Mouse (Mus musculus) midbrain, embryonic 13.5 days (tissue): Measurements from ENCODE around the gene Cox8a. TPM values are rescaled to one million over a fixed set of nuclear protein-coding genes. Genes with fewer than 3 reads are reported as not detected.

Source experiments
- ATAC-seq: fragments of 200-750 bp; cut with Nextera tagmentation; 2 replicates; pipeline ENCODE4 v1.8.0; 2017; ENCODE audit warnings: mild to moderate bottlenecking, moderate TSS enrichment, moderate library complexity
- H3K27ac ChIP-seq: fragments of 300-500 bp; sonication (generic); 2 replicates; pipeline ENCODE4 v1.5.1; 2015; ENCODE audit warnings: inconsistent platforms, mild to moderate bottlenecking, moderate library complexity
- H3K27me3 ChIP-seq: fragments of 300-500 bp; sonication (generic); 2 replicates; pipeline ENCODE4 v1.6.1; 2015; ENCODE audit warnings: mild to moderate bottlenecking, inconsistent platforms
- H3K36me3 ChIP-seq: fragments of 300-500 bp; sonication (generic); 2 replicates; pipeline ENCODE4 v1.6.1; 2015; ENCODE audit warnings: mild to moderate bottlenecking, inconsistent platforms
- H3K4me1 ChIP-seq: fragments of 300-500 bp; sonication (generic); replicated peaks from 2 replicates; pipeline ENCODE4 v1.6.1; 2015; ENCODE audit warnings: inconsistent platforms
- H3K4me2 ChIP-seq: fragments of 300-500 bp; sonication (generic); replicated peaks from 2 replicates; pipeline ENCODE4 v1.6.1; 2015; ENCODE audit warnings: moderate library complexity, mild to moderate bottlenecking, inconsistent platforms
- H3K4me3 ChIP-seq: fragments of 300-500 bp; sonication (generic); replicated peaks from 2 replicates; pipeline ENCODE4 v1.5.1; 2015; ENCODE audit warnings: mild to moderate bottlenecking, inconsistent platforms
- H3K9ac ChIP-seq: fragments of 300-500 bp; sonication (generic); replicated peaks from 2 replicates; pipeline ENCODE4 v1.6.1; 2015; ENCODE audit warnings: mild to moderate bottlenecking, inconsistent platforms
- H3K9me3 ChIP-seq: fragments of 300-500 bp; sonication (generic); 2 replicates; pipeline ENCODE4 v1.6.1; 2016; ENCODE audit warnings: mild to moderate bottlenecking, inconsistent platforms
- WGBS: fragments of 180-500 bp; shearing (Covaris S2); methylation state at CpG from one replicate; pipeline ENCODE4 v1.1.7; 2015; 5-methylcytosine and 5-hydroxymethylcytosine counted together
- polyA plus RNA-seq: library from polyadenylated mRNA; unstranded; fragments of >200 nt; fragmentation: Nextera tagmentation; extraction: Ambion mirVana; gene quantifications from 2 replicates; pipeline ENCODE4 v1.2.1, GENCODE M21; 2015

Cox8a gene
- 750 and 771 TPM in 2 replicates for polyA plus RNA-seq

- under 1% methylated on average over 50 of the region's 50 CpGs for WGBS
- peak; percentile 98 for ATAC-seq
- Histone ChIP-seq H3K36me3 (peaks cover 31% of the 10 kb centered on the region), H3K4me3 (peak within 1 kb of the TSS; percentile 82), H3K9ac (peak within 1 kb of the TSS; percentile 82), H3K4me2 (peak within 1 kb of the TSS; percentile 78), H3K27ac (peak within 1 kb of the TSS; percentile 86), H3K4me1 (peaks cover 36% of the 10 kb centered on the region), H3K9me3 (no peaks in the 10 kb centered on the region), H3K27me3 (no peaks in the 10 kb centered on the region)
These were observed at the start of gene Cox8a for GRCm38 (mm10) chr19:7217162-7217925. TSS of gene Cox8a (minus strand) at chr19:7217616.

GRCm38 (mm10) chr19:7266421-7266831 lies 49.0 kb upstream of the Cox8a start:
- ATAC-seq, result 0 out of 2 replicates have a peak, but pooled peaks have one; percentile 1
- H3K4me1 ChIP-seq, result peaks cover 64% of the 10 kb centered on the region
- 23% methylated on average over 4 of the region's 4 CpGs for WGBS
- H3K27me3 ChIP-seq, result no peaks in the 10 kb centered on the region
- no peaks in the 10 kb centered on the region for H3K9me3 ChIP-seq
- peak overlapping the region; percentile 86 for H3K4me2 ChIP-seq
- peak overlapping the region; percentile 68; the same call in 1 of the 2 replicates for H3K9ac ChIP-seq
- H3K36me3 ChIP-seq, result peaks cover 12% of the 10 kb centered on the region
- peak overlapping the region; percentile 99 for H3K27ac ChIP-seq
- no peak overlapping the region for H3K4me3 ChIP-seq

DNA sequence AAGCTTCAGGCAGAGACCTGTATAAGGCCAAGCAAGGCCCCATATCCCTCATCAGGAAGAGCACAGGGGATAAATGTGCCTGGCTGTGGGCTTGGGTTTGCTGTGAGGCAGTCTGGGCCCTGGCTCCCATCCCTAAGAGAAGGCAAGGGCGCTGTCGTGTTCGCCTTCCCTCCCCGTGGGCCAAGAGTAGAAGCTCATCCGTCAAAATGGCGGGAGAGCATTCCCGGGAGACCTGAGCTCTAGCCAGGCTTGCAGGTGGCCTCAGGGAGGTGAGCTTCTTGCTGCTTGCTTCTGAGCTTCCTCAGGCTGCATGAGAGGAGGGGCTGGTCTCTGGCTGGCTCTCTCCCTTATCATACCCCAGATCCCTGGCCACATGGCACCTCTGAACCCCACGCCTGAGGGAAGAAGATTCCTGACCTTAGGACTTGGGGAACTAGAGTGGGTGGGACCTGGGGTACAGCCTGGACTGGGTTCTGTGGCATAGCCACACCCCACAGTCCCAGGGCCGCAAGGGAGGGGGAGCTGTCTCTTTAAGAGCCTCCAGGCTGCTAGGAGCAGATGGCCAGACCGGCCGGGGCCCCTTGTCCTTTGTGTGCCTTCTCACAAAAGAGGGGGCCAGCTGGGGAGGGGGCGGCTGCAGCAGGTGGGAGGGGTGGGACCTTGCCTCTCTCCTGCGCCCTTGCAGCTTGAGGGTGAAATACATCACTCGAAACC lies 48.2 kb upstream of the Cox8a start:
- Histone ChIP-seq H3K4me3 (no peak overlapping the region), H3K27me3 (no peaks in the 10 kb centered on the region), H3K36me3 (peaks cover 4% of the 10 kb centered on the region), H3K4me2 (peak overlapping the region; percentile 86), H3K4me1 (peaks cover 57% of the 10 kb centered on the region), H3K9me3 (no peaks in the 10 kb centered on the region), H3K27ac (peak overlapping the region; percentile 99), H3K9ac (peak overlapping the region; percentile 68)
- peak; percentile 35 for ATAC-seq
- 6% methylated on average over 14 of the region's 14 CpGs for WGBS

DNA sequence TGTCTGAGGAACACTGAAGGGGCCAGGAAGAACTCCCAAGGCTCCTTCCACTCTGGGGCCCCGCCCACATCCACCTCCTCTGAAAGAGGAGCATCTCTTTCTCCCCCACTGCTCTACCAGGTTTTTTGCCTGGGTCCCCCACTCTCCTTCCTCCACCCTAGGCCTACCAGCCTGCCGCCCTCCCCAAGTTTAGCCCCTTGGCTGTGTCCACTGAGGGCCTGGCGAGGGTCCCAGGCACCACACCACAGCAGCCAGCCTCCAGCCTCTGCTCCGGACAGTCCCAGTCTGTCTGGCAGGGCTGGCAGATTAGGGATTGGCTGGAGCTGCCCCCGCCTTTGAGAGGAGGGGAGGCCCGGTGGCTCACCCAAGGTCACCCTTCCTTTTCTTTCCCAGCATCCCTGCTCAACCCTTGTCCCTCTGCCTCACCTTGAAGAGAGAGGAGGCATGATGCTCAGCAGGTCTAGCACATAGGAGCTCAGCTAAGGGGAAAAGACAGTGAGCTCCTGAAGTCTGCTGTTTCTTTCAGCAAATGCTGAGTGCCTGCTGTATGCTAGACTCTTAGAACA lies 47.4 kb upstream of the Cox8a start:
- H3K36me3 ChIP-seq, result no peaks in the 10 kb centered on the region
- no peak for ATAC-seq
- peak overlapping the region; percentile 68; the same call in 1 of the 2 replicates for H3K9ac ChIP-seq
- no peaks in the 10 kb centered on the region for H3K9me3 ChIP-seq
- H3K27me3 ChIP-seq, result no peaks in the 10 kb centered on the region
- H3K4me2 ChIP-seq, result peak overlapping the region; percentile 86
- WGBS, result 13% methylated on average over 6 of the region's 6 CpGs
- H3K4me1 ChIP-seq, result peaks cover 49% of the 10 kb centered on the region
- H3K4me3 ChIP-seq, result no peak overlapping the region
- peak overlapping the region; percentile 99 for H3K27ac ChIP-seq

DNA sequence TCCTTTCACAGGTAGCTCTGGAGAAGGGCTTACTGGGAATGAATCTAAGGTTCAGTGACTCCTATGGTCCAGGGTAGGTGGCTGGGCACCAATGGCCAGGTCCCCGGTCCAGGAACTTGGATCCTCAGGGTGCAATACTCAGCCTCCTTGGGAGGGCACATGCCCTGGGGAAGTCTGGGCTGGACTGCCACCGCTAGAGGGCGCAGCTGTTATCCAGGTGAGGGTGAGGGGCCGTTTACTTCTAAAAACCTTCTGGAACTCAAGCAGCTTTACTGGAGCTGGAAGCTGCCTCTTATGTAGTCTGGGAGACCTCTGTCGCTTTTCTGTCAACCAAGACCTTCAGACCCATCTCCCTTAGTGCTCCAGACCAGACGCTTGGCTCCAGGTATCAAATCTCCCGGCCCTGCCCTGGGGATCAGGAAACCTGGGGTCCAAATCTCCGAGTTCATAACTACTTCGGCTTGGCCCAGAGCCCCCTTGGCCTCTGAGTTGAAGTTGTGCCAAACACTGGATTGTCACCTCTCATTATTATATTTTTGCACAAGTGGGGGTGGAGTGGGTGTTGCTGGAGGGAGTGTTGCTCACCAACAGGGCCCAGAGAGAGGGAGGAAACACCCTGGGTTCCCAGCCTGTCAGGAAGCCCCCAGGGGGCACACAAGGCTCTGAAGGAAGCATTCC lies 46.8 kb upstream of the Cox8a start:
- Histone ChIP-seq H3K4me2 (peak overlapping the region; percentile 86), H3K9ac (peak overlapping the region; percentile 68; the same call in 1 of the 2 replicates), H3K27me3 (no peaks in the 10 kb centered on the region), H3K9me3 (no peaks in the 10 kb centered on the region), H3K36me3 (no peaks in the 10 kb centered on the region), H3K27ac (peak overlapping the region; percentile 99), H3K4me3 (no peak overlapping the region), H3K4me1 (peaks cover 42% of the 10 kb centered on the region)
- ATAC-seq, result no peak
- WGBS, result 16% methylated on average over 9 of the region's 9 CpGs

GRCm38 (mm10) chr19:7262592-7262991 lies 45.2 kb upstream of the Cox8a start:
- Histone ChIP-seq H3K4me1 (peaks cover 37% of the 10 kb centered on the region), H3K4me2 (no peak overlapping the region), H3K9me3 (no peaks in the 10 kb centered on the region), H3K27me3 (no peaks in the 10 kb centered on the region), H3K4me3 (no peak overlapping the region), H3K36me3 (no peaks in the 10 kb centered on the region), H3K9ac (no peak overlapping the region), H3K27ac (no peak overlapping the region)
- no peak for ATAC-seq
- WGBS, result 87% methylated on average over 1 of the region's 1 CpGs

DNA sequence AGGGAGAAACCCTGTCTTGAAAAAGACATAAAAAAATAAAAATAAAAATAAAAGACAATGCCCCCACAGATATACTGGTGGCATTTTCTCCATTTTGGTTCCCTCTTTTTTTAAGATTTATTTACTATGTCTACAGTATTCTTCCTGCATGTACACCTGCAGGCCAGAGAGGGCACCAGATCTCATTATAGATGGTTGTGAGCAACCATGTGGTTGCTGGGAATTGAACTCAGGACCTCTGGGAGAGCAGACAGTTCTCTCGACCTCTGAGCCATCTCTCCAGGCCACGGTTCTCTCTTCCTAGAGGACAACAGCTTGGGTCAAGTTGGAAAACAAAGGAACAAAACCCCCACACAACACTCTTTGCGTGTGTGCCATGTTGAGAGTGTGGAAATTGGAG lies 44.5 kb upstream of the Cox8a start:
- H3K4me3 ChIP-seq, result no peak overlapping the region
- H3K9ac ChIP-seq, result no peak overlapping the region
- no peak overlapping the region for H3K27ac ChIP-seq
- 98% methylated on average over 3 of the region's 3 CpGs for WGBS
- peaks cover 31% of the 10 kb centered on the region for H3K4me1 ChIP-seq
- no peaks in the 10 kb centered on the region for H3K36me3 ChIP-seq
- ATAC-seq, result no peak
- no peaks in the 10 kb centered on the region for H3K27me3 ChIP-seq
- no peaks in the 10 kb centered on the region for H3K9me3 ChIP-seq
- H3K4me2 ChIP-seq, result no peak overlapping the region

GRCm38 (mm10) chr19:7261476-7261875 lies 44.1 kb upstream of the Cox8a start:
- Histone ChIP-seq H3K27ac (no peak overlapping the region), H3K4me3 (no peak overlapping the region), H3K4me1 (peaks cover 26% of the 10 kb centered on the region), H3K9me3 (no peaks in the 10 kb centered on the region), H3K27me3 (no peaks in the 10 kb centered on the region), H3K36me3 (no peaks in the 10 kb centered on the region), H3K9ac (no peak overlapping the region), H3K4me2 (no peak overlapping the region)
- no peak for ATAC-seq
- 86% methylated on average over 1 of the region's 1 CpGs for WGBS

DNA sequence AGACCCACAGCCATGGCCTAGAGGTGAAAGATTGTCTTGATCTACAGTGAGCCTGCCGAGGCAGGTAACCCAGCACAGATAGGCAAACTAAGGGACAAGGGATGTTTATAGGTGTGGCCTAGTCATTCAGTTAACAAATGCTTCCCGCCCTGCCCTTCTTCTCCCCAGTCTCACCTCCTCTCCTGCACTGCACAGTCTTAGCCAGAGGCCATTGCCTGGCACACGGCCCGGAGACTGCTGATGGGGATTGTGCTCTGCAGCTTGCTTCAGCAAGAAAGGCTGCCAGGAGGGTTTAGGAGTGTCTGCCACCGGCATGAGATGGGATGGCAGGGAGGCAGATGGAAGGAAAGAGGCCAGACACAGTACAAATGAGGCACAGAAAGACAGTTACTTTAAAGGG lies 40.5 kb upstream of the Cox8a start:
- Histone ChIP-seq H3K4me3 (no peak overlapping the region), H3K4me1 (no peaks in the 10 kb centered on the region), H3K27ac (no peak overlapping the region), H3K9me3 (no peaks in the 10 kb centered on the region), H3K36me3 (no peaks in the 10 kb centered on the region), H3K27me3 (no peaks in the 10 kb centered on the region), H3K4me2 (no peak overlapping the region), H3K9ac (no peak overlapping the region)
- 84% methylated on average over 5 of the region's 5 CpGs for WGBS
- ATAC-seq, result no peak

DNA sequence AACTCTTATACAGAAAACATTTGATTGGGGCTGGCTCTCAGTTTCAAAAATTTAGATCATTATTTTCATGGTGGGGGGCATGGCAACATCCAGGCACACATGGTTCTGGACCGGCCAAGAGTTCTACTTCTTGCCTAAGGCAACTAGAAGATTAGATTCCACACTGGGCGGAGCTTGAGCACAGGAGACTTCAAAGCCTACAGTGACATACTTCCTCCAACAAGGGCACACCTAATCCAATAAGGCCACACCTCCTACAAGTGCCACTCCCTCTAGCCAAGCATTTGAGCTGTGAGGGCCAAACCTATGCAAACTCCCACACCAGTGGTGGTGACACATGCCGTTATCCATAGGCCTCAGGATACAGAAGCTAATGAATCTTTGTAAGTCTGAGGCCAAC lies 28.6 kb upstream of the Cox8a start:
- Histone ChIP-seq H3K4me1 (peaks cover 4% of the 10 kb centered on the region), H3K27ac (no peak overlapping the region), H3K4me2 (no peak overlapping the region), H3K9ac (no peak overlapping the region), H3K4me3 (no peak overlapping the region), H3K27me3 (0 out of 2 replicates have a peak, but pooled peaks cover 10% of the 10 kb centered on the region), H3K36me3 (no peaks in the 10 kb centered on the region), H3K9me3 (no peaks in the 10 kb centered on the region)
- WGBS, result 93% methylated on average over 3 of the region's 3 CpGs
- ATAC-seq, result no peak

DNA sequence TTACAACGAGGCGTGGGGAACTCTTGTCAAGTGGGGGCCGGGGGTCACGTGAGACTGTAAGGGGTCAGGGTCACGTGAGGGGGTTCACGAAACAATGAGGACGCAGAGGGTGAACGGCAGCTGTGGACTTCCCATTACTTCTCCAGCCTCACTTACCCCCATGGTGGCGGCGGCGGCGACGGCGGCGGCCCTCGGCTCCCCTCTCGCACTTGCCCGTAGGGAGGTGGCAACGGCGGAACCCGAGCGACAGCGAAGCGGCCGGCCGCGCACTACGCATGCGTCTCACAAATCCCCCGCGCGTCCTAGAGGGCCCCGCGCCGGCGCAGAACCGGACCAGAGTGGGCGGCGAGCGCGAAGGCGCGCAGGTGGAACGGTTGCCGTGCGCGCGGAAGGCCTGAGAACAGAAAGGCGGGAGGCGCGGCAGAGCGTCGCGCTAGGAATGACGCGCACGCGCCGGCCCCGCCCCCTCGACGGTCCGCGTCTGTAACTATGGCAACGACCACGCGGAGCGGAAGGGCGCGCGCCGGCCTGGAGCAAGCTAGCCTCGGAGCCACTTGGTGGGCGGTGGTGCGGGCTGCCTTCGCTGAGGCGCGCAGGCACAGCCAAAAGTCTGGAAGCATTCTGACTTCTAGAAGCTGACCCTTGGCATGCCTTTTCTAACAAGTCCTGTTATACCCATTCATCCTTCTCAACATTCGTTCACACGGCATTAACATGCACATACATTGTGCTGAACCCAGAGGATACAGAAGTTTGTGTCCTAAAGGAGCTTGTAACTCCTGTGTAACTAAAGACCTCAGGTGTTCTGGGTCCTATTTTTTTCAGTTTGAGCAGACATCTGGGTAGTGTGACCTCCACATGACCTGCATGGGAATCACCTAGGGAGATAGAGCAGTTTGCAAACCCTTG lies 23.6 kb upstream of the Cox8a start, which contains the start of gene Naa40:
Gene Naa40, minus strand, starts transcription at position 402 of the 909 bp plus-strand sequence.
- peaks cover 32% of the 10 kb centered on the region for H3K4me1 ChIP-seq
- H3K4me3 ChIP-seq, result peak within 1 kb of the TSS; percentile 56
- H3K36me3 ChIP-seq, result no peaks in the 10 kb centered on the region
- H3K27ac ChIP-seq, result peak within 1 kb of the TSS; percentile 86
- H3K9ac ChIP-seq, result peak within 1 kb of the TSS; percentile 73
- 0 out of 2 replicates have a peak, but pooled peaks cover 10% of the 10 kb centered on the region for H3K27me3 ChIP-seq
- H3K4me2 ChIP-seq, result peak within 1 kb of the TSS; percentile 79
- peak; percentile 97 for ATAC-seq
- under 1% methylated on average over 80 of the region's 80 CpGs for WGBS
- no peaks in the 10 kb centered on the region for H3K9me3 ChIP-seq
